Mouse (Mus musculus) megakaryocyte, embryonic 14.5 days (primary cell): Measurements from ENCODE around the gene Tbx10.

ENCODE experiments used
- FLI1 ChIP-seq: IDR thresholded peaks from 2 replicates; pipeline ENCODE4 v1.6.1; 2012; ENCODE audit warnings: low read length, inconsistent platforms, mixed read lengths
- GATA1 ChIP-seq: IDR thresholded peaks from 3 replicates; pipeline ENCODE4 v1.6.1; 2012; ENCODE audit warnings: mixed read lengths, low read length, inconsistent platforms, borderline replicate concordance

DNA sequence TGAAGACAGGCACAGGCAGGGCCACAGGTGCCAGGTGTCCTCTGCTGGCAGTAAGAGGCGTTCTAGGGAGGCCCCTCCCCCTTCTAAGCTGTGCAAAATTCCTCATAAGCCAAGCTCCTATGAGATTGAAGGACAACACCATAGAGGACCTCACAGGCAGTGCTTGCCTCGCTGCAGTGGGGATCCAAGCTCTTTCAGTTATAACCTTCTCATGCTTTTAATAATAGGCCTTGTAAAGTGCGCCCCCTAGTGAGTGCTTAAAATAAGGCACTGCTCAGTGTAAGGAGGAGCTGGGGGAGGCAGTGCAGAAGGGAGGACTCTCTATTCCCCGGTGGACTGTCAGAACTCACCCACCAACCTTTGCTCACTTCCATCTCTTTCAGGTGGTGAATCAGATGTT is 12.2 kb upstream of the Tbx10 start:
- TF ChIP-seq GATA1 (no peak), FLI1 (no peak)
